Mouse (Mus musculus): ENCODE results near the gene Lix1l.
"Not testable (repeated sequence)": the region's sequence is repeated elsewhere in the genome, so short reads cannot be mapped to it uniquely, and the experiment has no call there.

Gene Lix1l

GRCm38 (mm10) chr3:96590657-96591056, 10.3 kb upstream of the Lix1l start:
- no peak for DNase-seq (ENCODE audit: low read depth)

- peak; percentile 79 for DNase-seq (ENCODE audit: low read depth)
These were observed 7.6 kb upstream of the Lix1l start for GRCm38 (mm10) chr3:96593374-96593773.

GRCm38 (mm10) chr3:96593790-96594560, 7.0 kb upstream of the Lix1l start, which contains the start of gene Polr3gl:
TSS of gene Polr3gl (minus strand) at chr3:96594181.
- DNase-seq (ENCODE audit: low read depth) = peak; percentile 96

GRCm38 (mm10) chr3:96594851-96595250, 6.1 kb upstream of the Lix1l start:
- peak; percentile 22 for DNase-seq (ENCODE audit: low read depth)

GRCm38 (mm10) chr3:96595661-96596060, 5.3 kb upstream of the Lix1l start:
- no peak for DNase-seq (ENCODE audit: low read depth)

GRCm38 (mm10) chr3:96596228-96596707, 4.7 kb upstream of the Lix1l start, which contains the start of gene Ankrd34a:
TSS of gene Ankrd34a (plus strand) at chr3:96596636.
- no peak for DNase-seq (ENCODE audit: low read depth)

- no peak for DNase-seq (ENCODE audit: low read depth)
These were observed 4.1 kb upstream of the Lix1l start for GRCm38 (mm10) chr3:96596855-96597254.

- no peak for DNase-seq (ENCODE audit: low read depth)
These were observed 3.5 kb upstream of the Lix1l start for GRCm38 (mm10) chr3:96597435-96597891.

- no peak for DNase-seq (ENCODE audit: low read depth)
These were observed 2.5 kb upstream of the Lix1l start for GRCm38 (mm10) chr3:96598156-96599068.

GRCm38 (mm10) chr3:96599069-96599393, 1.9 kb upstream of the Lix1l start:
- no peak for DNase-seq (ENCODE audit: low read depth)

GRCm38 (mm10) chr3:96599411-96599810, 1.5 kb upstream of the Lix1l start:
- DNase-seq (ENCODE audit: low read depth) = no peak

- DNase-seq (ENCODE audit: low read depth) = peak; percentile 78
These were observed 370 bp downstream of the Lix1l start for GRCm38 (mm10) chr3:96601251-96601787.

- peak; percentile 10 for DNase-seq (ENCODE audit: low read depth)
These were observed 1.2 kb downstream of the Lix1l start for GRCm38 (mm10) chr3:96601941-96602703.

- no peak for DNase-seq (ENCODE audit: low read depth)
These were observed 1.7 kb downstream of the Lix1l start for GRCm38 (mm10) chr3:96602704-96603084.

GRCm38 (mm10) chr3:96603311-96603710, 2.4 kb downstream of the Lix1l start:
- no peak for DNase-seq (ENCODE audit: low read depth)

- DNase-seq (ENCODE audit: low read depth) = not testable (repeated sequence)
These were observed 5.1 kb downstream of the Lix1l start for GRCm38 (mm10) chr3:96606007-96606406.

GRCm38 (mm10) chr3:96606618-96607017, 5.7 kb downstream of the Lix1l start:
- peak; percentile 12 for DNase-seq (ENCODE audit: low read depth)

GRCm38 (mm10) chr3:96617941-96618340, 17.0 kb downstream of the Lix1l start:
- DNase-seq (ENCODE audit: low read depth) = no peak

- DNase-seq (ENCODE audit: low read depth) = no peak
These were observed 22.3 kb downstream of the Lix1l start for GRCm38 (mm10) chr3:96623201-96623600.

- DNase-seq (ENCODE audit: low read depth) = peak; percentile 99
These were observed 29.0 kb downstream of the Lix1l start, which contains the start of gene Rbm8a for GRCm38 (mm10) chr3:96629729-96630600. TSS of gene Rbm8a (plus strand) at chr3:96629933.

GRCm38 (mm10) chr3:96632058-96632457, 31.1 kb downstream of the Lix1l start:
- no peak for DNase-seq (ENCODE audit: low read depth)

All from 416B (cell line).